In the genomic region with DNA sequence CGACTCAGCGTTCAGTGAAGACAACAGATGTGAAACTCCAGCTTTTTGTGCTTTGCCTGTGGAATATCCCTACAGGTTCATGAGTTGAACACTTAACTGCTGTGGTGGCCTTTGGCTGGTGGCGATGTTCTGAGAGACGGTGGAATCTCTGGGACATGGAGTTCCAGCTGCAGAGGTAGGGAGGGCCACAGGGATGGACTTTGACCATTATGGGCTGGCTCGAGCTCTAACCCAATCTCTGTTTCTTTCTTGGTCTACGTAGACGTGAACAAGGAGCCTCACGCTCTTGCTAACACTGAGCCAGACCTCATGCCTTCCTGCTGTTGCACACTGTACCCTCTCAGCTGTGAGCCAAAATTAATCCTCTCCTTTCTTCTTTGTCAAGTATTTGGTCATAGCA, we compare ENCODE assay signal across 14 mouse cellular contexts.
"Had no signal": no experiment of that assay in that cellular context is flagged by ENCODE, and none has a peak within 500 bp of the region (broad histone marks: within the 10 kb centered on the region; RNA-seq: fewer than 3 reads in every experiment).

No protein-coding gene starts in this region.

- H3K4me1 ChIP-seq: hindbrain, embryonic 15.5 days had no signal

- H3K9me3 ChIP-seq: hindbrain, embryonic 15.5 days; liver, embryonic 13.5 days had no signal

- DNase-seq: layer of hippocampus, adult 9-11 months; layer of hippocampus, postnatal 36 days; liver, embryonic 13.5 days; lung, adult 2 months; lung, postnatal 14 days; lung, postnatal 4 days; midbrain, embryonic 14.5 days; thymus, adult 2 months; thymus, postnatal 14 days; thymus, postnatal 4 days had no signal

- H3K9ac ChIP-seq: hindbrain, embryonic 15.5 days; liver, embryonic 13.5 days had no signal

- H3K4me3 ChIP-seq: hindbrain, embryonic 15.5 days; layer of hippocampus, adult 2 months; left cerebral cortex, adult 2 months; liver, embryonic 13.5 days had no signal

- H3K27ac ChIP-seq: hindbrain, embryonic 15.5 days; layer of hippocampus, adult 2 months; left cerebral cortex, adult 2 months; liver, embryonic 13.5 days had no signal

- H3K36me3 ChIP-seq: hindbrain, embryonic 15.5 days; liver, embryonic 13.5 days had no signal

- H3K27me3 ChIP-seq: hindbrain, embryonic 15.5 days; liver, embryonic 13.5 days had no signal

- H3K4me2 ChIP-seq: hindbrain, embryonic 15.5 days; liver, embryonic 13.5 days; midbrain, embryonic 11.5 days had no signal
